Mouse (Mus musculus) 3T3-L1 (cell line): ENCODE results near the gene Kmt2a.
"Not testable (repeated sequence)": the region's sequence is repeated elsewhere in the genome, so short reads cannot be mapped to it uniquely, and the experiment has no call there.

Experiments
- DNase-seq: peaks from one replicate; pipeline ENCODE4 v3.0.0-alpha.2; 2015; ENCODE audit warnings: low read depth, low spot score

Gene Kmt2a

GRCm38 (mm10) chr9:44819920-44820827 lies 60.9 kb downstream of the Kmt2a start:
- DNase-seq, result no peak

- DNase-seq, result no peak
These were observed 63.6 kb downstream of the Kmt2a start for GRCm38 (mm10) chr9:44817522-44817921.

GRCm38 (mm10) chr9:44814179-44814578 lies 66.9 kb downstream of the Kmt2a start:
- DNase-seq, result no peak

GRCm38 (mm10) chr9:44810316-44810715 lies 70.8 kb downstream of the Kmt2a start:
- no peak for DNase-seq

GRCm38 (mm10) chr9:44807778-44808177 lies 73.3 kb downstream of the Kmt2a start:
- no peak for DNase-seq

- no peak for DNase-seq
These were observed 74.0 kb downstream of the Kmt2a start for GRCm38 (mm10) chr9:44807141-44807540.

GRCm38 (mm10) chr9:44805536-44805935 lies 75.6 kb downstream of the Kmt2a start:
- no peak for DNase-seq

GRCm38 (mm10) chr9:44804678-44805077 lies 76.4 kb downstream of the Kmt2a start:
- no peak for DNase-seq

- no peak for DNase-seq
These were observed 78.2 kb downstream of the Kmt2a start, which contains the start of gene Ttc36 for GRCm38 (mm10) chr9:44802808-44803450. Gene Ttc36, minus strand, starts transcription at chr9:44803072.

GRCm38 (mm10) chr9:44801669-44802068 lies 79.4 kb downstream of the Kmt2a start:
- DNase-seq, result peak; percentile 54

- DNase-seq, result no peak
These were observed 81.2 kb downstream of the Kmt2a start for GRCm38 (mm10) chr9:44799958-44800324.

- DNase-seq, result no peak
These were observed 81.8 kb downstream of the Kmt2a start, which contains the start of gene Tmem25 for GRCm38 (mm10) chr9:44799102-44799957. Gene Tmem25, minus strand, starts transcription at chr9:44799307.

GRCm38 (mm10) chr9:44798298-44798697 lies 82.8 kb downstream of the Kmt2a start:
- DNase-seq, result no peak

GRCm38 (mm10) chr9:44792842-44793241 lies 88.3 kb downstream of the Kmt2a start:
- DNase-seq, result no peak

- DNase-seq, result peak; percentile 97
These were observed 108.1 kb downstream of the Kmt2a start for GRCm38 (mm10) chr9:44772750-44773651.

GRCm38 (mm10) chr9:44772392-44772749 lies 108.7 kb downstream of the Kmt2a start:
- no peak for DNase-seq

- DNase-seq, result no peak
These were observed 109.7 kb downstream of the Kmt2a start for GRCm38 (mm10) chr9:44771376-44771775.

GRCm38 (mm10) chr9:44768029-44768394 lies 113.1 kb downstream of the Kmt2a start:
- DNase-seq, result not testable (repeated sequence)

GRCm38 (mm10) chr9:44767101-44768028 lies 113.7 kb downstream of the Kmt2a start, which contains the start of the genes Arcn1 and Ift46:
Gene Arcn1, minus strand, starts transcription at chr9:44767845.
Gene Ift46, plus strand, starts transcription at chr9:44767908.
- peak; percentile 88 for DNase-seq

GRCm38 (mm10) chr9:44760873-44761272 lies 120.2 kb downstream of the Kmt2a start:
- no peak for DNase-seq
